Mouse (Mus musculus) limb, embryonic 11.5 days (tissue): Measurements from ENCODE around the gene Scamp3. TPM values are rescaled to one million over a fixed set of nuclear protein-coding genes. Genes with fewer than 3 reads are reported as not detected.

Experiments
- ATAC-seq: fragments of 200-750 bp; cut with Nextera tagmentation; 2 replicates; pipeline ENCODE4 v1.8.0; 2017; ENCODE audit warnings: low read depth; ENCODE audit not compliant: insufficient number of reproducible peaks, low FRiP score, low TSS enrichment
- DNase-seq: peaks from one replicate; pipeline ENCODE4 v3.0.0-alpha.2; 2015; ENCODE audit warnings: low spot score
- H3K27ac ChIP-seq: fragments of 300-500 bp; sonication (generic); replicated peaks from 2 replicates; pipeline ENCODE4 v1.5.1; 2014; ENCODE audit warnings: low read depth, mild to moderate bottlenecking, low read length
- H3K27me3 ChIP-seq: fragments of 300-500 bp; sonication (generic); 2 replicates; pipeline ENCODE4 v1.6.1; 2014; ENCODE audit warnings: mild to moderate bottlenecking, low read length, mixed read lengths; ENCODE audit not compliant: control insufficient read depth, insufficient read depth
- H3K36me3 ChIP-seq: fragments of 300-500 bp; sonication (generic); 2 replicates; pipeline ENCODE4 v1.6.1; 2014; ENCODE audit warnings: mild to moderate bottlenecking, low read length, moderate library complexity, mixed read lengths; ENCODE audit not compliant: control insufficient read depth, insufficient read depth
- H3K4me1 ChIP-seq: fragments of 300-500 bp; sonication (generic); 2 replicates; pipeline ENCODE4 v1.6.1; 2014; ENCODE audit warnings: low read length, mixed read lengths; ENCODE audit not compliant: control insufficient read depth, insufficient read depth
- H3K4me2 ChIP-seq: fragments of 300-500 bp; sonication (generic); 2 replicates; pipeline ENCODE4 v1.6.1; 2014; ENCODE audit warnings: low read depth, mild to moderate bottlenecking, moderate library complexity; ENCODE audit not compliant: severe bottlenecking
- H3K4me3 ChIP-seq: fragments of 300-500 bp; sonication (generic); 2 replicates; pipeline ENCODE4 v1.5.1; 2014; ENCODE audit warnings: low read depth, low read length
- H3K9ac ChIP-seq: fragments of 300-500 bp; sonication (generic); 2 replicates; pipeline ENCODE4 v1.6.1; 2014; ENCODE audit warnings: mild to moderate bottlenecking, low read length
- H3K9me3 ChIP-seq: fragments of 300-500 bp; sonication (generic); 2 replicates; pipeline ENCODE4 v1.6.1; 2016; ENCODE audit warnings: low read length; ENCODE audit not compliant: control insufficient read depth
- WGBS: fragments of 180-500 bp; shearing (Covaris S2); extraction: QIAGEN DNeasy Blood & Tissue Kit; methylation state at CpG from one replicate; pipeline ENCODE4 v1.1.7; 2014; 5-methylcytosine and 5-hydroxymethylcytosine counted together
- microRNA counts: library from miRNA; unstranded; fragments of <30 nt; microRNA quantifications from one replicate; lab custom pipeline; 2016
- microRNA-seq: library from miRNA; unstranded; fragments of <30 nt; microRNA quantifications from one replicate; pipeline ENCODE4, GENCODE M21; 2016
- polyA plus RNA-seq: library from polyadenylated mRNA; unstranded; fragments of >200 nt; fragmentation: Nextera tagmentation; extraction: Ambion mirVana; gene quantifications from 2 replicates; pipeline ENCODE4 v1.2.1, GENCODE M21; 2014

Scamp3 gene
- polyA plus RNA-seq, 1 experiment from 2014 or later: 107 TPM

DNA sequence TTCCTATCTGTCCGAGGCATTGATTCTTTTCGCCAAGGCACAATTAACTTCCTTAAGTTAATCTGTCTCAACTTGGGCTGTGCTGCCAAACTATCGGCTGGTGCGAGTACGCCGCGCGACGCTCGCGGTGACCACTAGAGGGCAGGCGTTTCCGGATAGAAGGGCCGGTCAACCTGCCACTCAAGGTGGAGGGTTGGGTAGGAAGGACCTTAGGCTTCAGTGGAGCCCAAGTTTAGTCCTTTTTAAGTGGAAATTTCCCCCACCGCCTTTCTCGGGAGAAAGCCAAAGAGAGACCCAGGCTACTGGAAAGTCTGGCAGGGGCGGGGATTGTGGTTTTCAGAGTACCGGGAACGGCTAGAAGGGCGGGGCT is 50.9 kb downstream of the Scamp3 start:
- WGBS: under 1% methylated on average over 20 of the region's 20 CpGs
- ATAC-seq (peak; percentile 10; the same call in 1 of the 2 replicates), DNase-seq (peak; percentile 94)
- H3K4me1 ChIP-seq: peaks cover 24% of the 10 kb centered on the region
- no peaks in the 10 kb centered on the region; the same call in 1 of the 2 replicates for H3K36me3 ChIP-seq
- peak overlapping the region; percentile 92 for H3K4me2 ChIP-seq
- no peak overlapping the region for H3K27ac ChIP-seq
- H3K9me3 ChIP-seq: no peaks in the 10 kb centered on the region
- peak overlapping the region; percentile 44 for H3K4me3 ChIP-seq
- peak overlapping the region; percentile 54; the same call in 1 of the 2 replicates for H3K9ac ChIP-seq
- 0 out of 2 replicates have a peak, but pooled peaks cover 2% of the 10 kb centered on the region for H3K27me3 ChIP-seq

DNA sequence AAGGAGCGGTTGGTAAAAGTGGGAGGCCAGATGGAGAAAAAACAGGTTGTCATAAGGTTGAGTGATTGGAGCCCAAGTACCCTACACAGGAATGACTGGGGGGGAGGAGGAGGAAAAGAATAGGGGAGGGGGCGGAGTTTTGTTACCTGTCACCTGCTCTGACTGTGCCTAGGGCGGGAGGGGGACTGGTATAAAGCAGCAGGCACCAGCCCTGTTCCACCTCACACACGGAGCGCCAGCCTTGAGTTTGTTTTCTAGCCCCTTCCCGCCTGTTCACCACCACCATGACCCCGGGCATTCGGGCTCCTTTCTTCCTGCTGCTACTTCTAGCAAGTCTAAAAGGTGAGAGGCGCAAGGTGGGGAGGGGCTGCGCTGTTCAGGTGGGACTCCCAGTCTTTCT is 51.6 kb downstream of the Scamp3 start, which contains the start of gene Muc1:
TSS of gene Muc1 (plus strand) at position 222 of the 400 bp plus-strand sequence.
- Histone ChIP-seq H3K4me3 (peak within 1 kb of the TSS; percentile 44), H3K36me3 (no peaks in the 10 kb centered on the region), H3K27ac (peak within 1 kb of the TSS; percentile 55), H3K27me3 (0 out of 2 replicates have a peak, but pooled peaks cover 2% of the 10 kb centered on the region), H3K9ac (peak within 1 kb of the TSS; percentile 54; the same call in 1 of the 2 replicates), H3K4me1 (peaks cover 24% of the 10 kb centered on the region), H3K9me3 (no peaks in the 10 kb centered on the region), H3K4me2 (peak within 1 kb of the TSS; percentile 92)
- DNase-seq: no peak
- no peak for ATAC-seq
- WGBS: 24% methylated on average over 10 of the region's 10 CpGs

DNA sequence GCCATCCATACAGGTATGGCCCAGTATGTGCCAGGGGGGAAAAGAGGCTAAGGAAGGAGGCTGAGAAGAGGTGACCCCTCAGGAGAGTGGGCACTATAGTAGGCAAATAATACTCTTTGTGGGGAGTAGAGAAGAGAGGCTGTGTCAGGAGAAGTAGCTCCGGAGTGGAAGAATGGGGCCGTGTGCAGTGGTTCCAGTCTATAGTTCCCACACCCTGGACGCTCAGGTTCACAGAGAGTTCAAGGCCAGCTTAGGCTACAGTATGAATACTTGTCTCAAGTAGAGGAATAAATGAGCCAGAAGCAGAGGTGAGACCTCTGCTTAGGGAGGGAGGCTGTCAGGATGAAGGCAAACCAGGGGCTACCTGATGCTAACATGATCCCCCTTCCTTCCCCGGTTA is 52.0 kb downstream of the Scamp3 start:
- Histone ChIP-seq H3K27me3 (0 out of 2 replicates have a peak, but pooled peaks cover 2% of the 10 kb centered on the region), H3K9ac (no peak overlapping the region), H3K9me3 (no peaks in the 10 kb centered on the region), H3K36me3 (no peaks in the 10 kb centered on the region), H3K4me1 (peaks cover 24% of the 10 kb centered on the region), H3K27ac (no peak overlapping the region), H3K4me3 (no peak overlapping the region), H3K4me2 (no peak overlapping the region)
- DNase-seq (no peak), ATAC-seq (no peak)
- 60% methylated on average over 4 of the region's 4 CpGs for WGBS

DNA sequence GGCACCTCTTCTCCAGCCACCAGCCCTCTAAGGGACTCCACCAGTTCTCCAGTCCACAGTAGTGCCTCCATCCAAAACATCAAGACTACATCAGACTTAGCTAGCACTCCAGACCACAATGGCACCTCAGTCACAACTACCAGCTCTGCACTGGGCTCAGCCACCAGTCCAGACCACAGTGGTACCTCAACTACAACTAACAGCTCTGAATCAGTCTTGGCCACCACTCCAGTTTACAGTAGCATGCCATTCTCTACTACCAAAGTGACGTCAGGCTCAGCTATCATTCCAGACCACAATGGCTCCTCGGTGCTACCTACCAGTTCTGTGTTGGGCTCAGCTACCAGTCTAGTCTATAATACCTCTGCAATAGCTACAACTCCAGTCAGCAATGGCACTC is 53.3 kb downstream of the Scamp3 start:
- H3K9me3 ChIP-seq: no peaks in the 10 kb centered on the region

DNA sequence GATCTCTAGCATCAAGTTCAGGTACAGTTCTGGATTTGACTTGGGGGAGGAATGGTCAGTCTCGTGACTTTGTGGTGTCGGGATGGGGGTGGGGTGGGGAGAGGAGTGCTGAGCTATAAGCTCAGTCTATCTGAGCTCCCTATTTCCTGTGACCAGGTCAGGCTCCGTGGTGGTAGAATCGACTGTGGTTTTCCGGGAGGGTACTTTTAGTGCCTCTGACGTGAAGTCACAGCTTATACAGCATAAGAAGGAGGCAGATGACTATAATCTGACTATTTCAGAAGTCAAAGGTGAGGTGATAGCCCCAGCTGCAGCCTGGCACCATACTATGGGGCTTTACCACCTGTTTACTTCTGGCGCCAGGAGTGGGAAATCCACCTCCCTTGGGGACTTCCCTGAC is 54.1 kb downstream of the Scamp3 start:
- H3K27ac ChIP-seq: no peak overlapping the region
- whole genome bisulfite sequencing: 66% methylated on average over 7 of the region's 7 CpGs
- no peaks in the 10 kb centered on the region for H3K36me3 ChIP-seq
- H3K4me3 ChIP-seq: no peak overlapping the region
- 0 out of 2 replicates have a peak, but pooled peaks cover 2% of the 10 kb centered on the region for H3K27me3 ChIP-seq
- no peak overlapping the region for H3K4me2 ChIP-seq
- peaks cover 13% of the 10 kb centered on the region for H3K4me1 ChIP-seq
- ATAC-seq (no peak), DNase-seq (no peak)
- H3K9me3 ChIP-seq: no peaks in the 10 kb centered on the region
- H3K9ac ChIP-seq: no peak overlapping the region

More for the DNA sequence above, 53.3 kb downstream of the Scamp3 start:
- 88% methylated on average over 2 of the region's 2 CpGs for WGBS
- DNase-seq: no peak
- no peak overlapping the region for H3K4me2 ChIP-seq
- H3K36me3 ChIP-seq: no peaks in the 10 kb centered on the region
- peaks cover 20% of the 10 kb centered on the region for H3K4me1 ChIP-seq
- no peak overlapping the region for H3K9ac ChIP-seq
- no peak for ATAC-seq
- H3K27ac ChIP-seq: no peak overlapping the region
- H3K4me3 ChIP-seq: no peak overlapping the region
- 0 out of 2 replicates have a peak, but pooled peaks cover 2% of the 10 kb centered on the region for H3K27me3 ChIP-seq

DNA sequence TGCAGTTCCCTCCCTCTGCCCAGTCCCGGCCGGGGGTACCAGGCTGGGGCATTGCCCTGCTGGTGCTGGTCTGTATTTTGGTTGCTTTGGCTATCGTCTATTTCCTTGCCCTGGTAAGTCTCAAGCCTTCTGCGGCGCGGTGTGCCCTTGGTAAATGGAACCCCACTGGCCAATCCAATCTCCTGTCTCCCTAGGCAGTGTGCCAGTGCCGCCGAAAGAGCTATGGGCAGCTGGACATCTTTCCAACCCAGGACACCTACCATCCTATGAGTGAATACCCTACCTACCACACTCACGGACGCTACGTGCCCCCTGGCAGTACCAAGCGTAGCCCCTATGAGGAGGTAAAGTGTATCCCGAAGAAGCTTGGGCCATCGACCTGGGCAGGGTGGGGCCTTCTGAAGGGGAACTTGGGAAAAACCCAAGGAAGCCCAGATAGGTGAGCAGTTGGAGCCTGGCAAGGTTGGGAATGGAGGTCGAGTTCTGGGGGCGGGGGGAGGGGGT is 54.6 kb downstream of the Scamp3 start:
- Histone ChIP-seq H3K4me2 (no peak overlapping the region), H3K36me3 (no peaks in the 10 kb centered on the region), H3K4me1 (peaks cover 9% of the 10 kb centered on the region; the same call in 1 of the 2 replicates), H3K9ac (no peak overlapping the region), H3K9me3 (no peaks in the 10 kb centered on the region), H3K27ac (no peak overlapping the region), H3K27me3 (0 out of 2 replicates have a peak, but pooled peaks cover 2% of the 10 kb centered on the region), H3K4me3 (no peak overlapping the region)
- no peak for ATAC-seq
- WGBS: 72% methylated on average over 16 of the region's 16 CpGs
- no peak for DNase-seq

MicroRNAs within 50 kb of the gene (microRNA counts, 519-probe panel; counts per million panel counts)
- microRNA mmu-miR-92b (lab: Ali Mortazavi, UCI): 1,929 counts per million, percentile 15 among the panel's probes with 10 or more counts

Small RNA genes lying within 50 kb of the gene (microRNA-seq; reads per million reads assigned to microRNA genes)
- 542 reads per million, percentile 67 among the genes with 10 or more reads in this experiment for gene Mir92b

Other genes with a start within 250 kb of the Scamp3 start
- 17.8 and 19.2 TPM in 2 replicates for gene Ash1l, start 226.9 kb upstream of the Scamp3 start, polyA plus RNA-seq
- gene Dap3, start 226.3 kb upstream of the Scamp3 start, polyA plus RNA-seq: 167 and 178 TPM in 2 replicates
- 13.8 TPM in 2 replicates for gene Rusc1, start 84.2 kb upstream of the Scamp3 start, polyA plus RNA-seq
- gene Gm43738, start 76.4 kb upstream of the Scamp3 start, polyA plus RNA-seq: not detected in 2 replicates
- 315 and 326 TPM in 2 replicates for gene Fdps, start 75.5 kb upstream of the Scamp3 start, polyA plus RNA-seq
- 1.2 and 1.6 TPM in 2 replicates for gene Pklr, start 41.3 kb upstream of the Scamp3 start, polyA plus RNA-seq
- 1.0 and 1.1 TPM in 2 replicates for gene Hcn3, start 17.3 kb upstream of the Scamp3 start, polyA plus RNA-seq
- gene Clk2, start 12.7 kb upstream of the Scamp3 start, polyA plus RNA-seq: 34.8 and 35.2 TPM in 2 replicates
- gene Fam189b, start 5.7 kb downstream of the Scamp3 start, polyA plus RNA-seq: 24.0 and 27.1 TPM in 2 replicates
- 30.7 and 33.1 TPM in 2 replicates for gene Gba, start 25.5 kb downstream of the Scamp3 start, polyA plus RNA-seq
- gene Thbs3, start 37.7 kb downstream of the Scamp3 start, polyA plus RNA-seq: 21.0 and 21.6 TPM in 2 replicates
- 213 and 231 TPM in 2 replicates for gene Mtx1, start 49.6 kb downstream of the Scamp3 start, polyA plus RNA-seq
- gene Muc1, start 51.6 kb downstream of the Scamp3 start, polyA plus RNA-seq: 0.68 TPM in 1 of 2 replicates, not detected in the other
- 272 and 295 TPM in 2 replicates for gene Krtcap2, start 68.5 kb downstream of the Scamp3 start, polyA plus RNA-seq
- gene Trim46, start 68.8 kb downstream of the Scamp3 start, polyA plus RNA-seq: 4.0 and 5.5 TPM in 2 replicates
- 93.3 and 106 TPM in 2 replicates for gene Dpm3, start 81.9 kb downstream of the Scamp3 start, polyA plus RNA-seq
- gene Slc50a1, start 93.1 kb downstream of the Scamp3 start, polyA plus RNA-seq: 46.4 and 47.2 TPM in 2 replicates
- gene Efna1, start 103.7 kb downstream of the Scamp3 start, polyA plus RNA-seq: 42.4 and 47.7 TPM in 2 replicates
- 13.9 and 19.3 TPM in 2 replicates for gene Efna3, start 145.5 kb downstream of the Scamp3 start, polyA plus RNA-seq
- gene Efna4, start 160.6 kb downstream of the Scamp3 start, polyA plus RNA-seq: 46.9 and 48.9 TPM in 2 replicates
- 17.8 and 21.0 TPM in 2 replicates for gene Adam15, start 172.5 kb downstream of the Scamp3 start, polyA plus RNA-seq
- gene Dcst2, start 184.5 kb downstream of the Scamp3 start, polyA plus RNA-seq: 0.23 and 0.28 TPM in 2 replicates
- 0.37 and 0.44 TPM in 2 replicates for gene Dcst1, start 187.8 kb downstream of the Scamp3 start, polyA plus RNA-seq
- gene Zbtb7b, start 217.3 kb downstream of the Scamp3 start, polyA plus RNA-seq: 0.41 and 0.45 TPM in 2 replicates
- gene Lenep, start 225.3 kb downstream of the Scamp3 start, polyA plus RNA-seq: 0.61 TPM in 1 of 2 replicates, not detected in the other
- 19.0 and 21.9 TPM in 2 replicates for gene Flad1, start 234.4 kb downstream of the Scamp3 start, polyA plus RNA-seq
- 774 and 797 TPM in 2 replicates for gene Cks1b, start 240.9 kb downstream of the Scamp3 start, polyA plus RNA-seq
- 55.7 and 64.5 TPM in 2 replicates for gene Shc1, start 241.0 kb downstream of the Scamp3 start, polyA plus RNA-seq